Mouse (Mus musculus): ENCODE measurements around the gene Gns. TPM values are rescaled to one million over a fixed set of nuclear protein-coding genes. Genes with fewer than 3 reads are reported as not detected.
A peak's percentile ranks its signal among the peaks of the same experiment; 100 is the strongest.

The Gns gene
- total RNA-seq, 2 experiments from 2014 or later: 76.4 to 81.0 TPM

DNA sequence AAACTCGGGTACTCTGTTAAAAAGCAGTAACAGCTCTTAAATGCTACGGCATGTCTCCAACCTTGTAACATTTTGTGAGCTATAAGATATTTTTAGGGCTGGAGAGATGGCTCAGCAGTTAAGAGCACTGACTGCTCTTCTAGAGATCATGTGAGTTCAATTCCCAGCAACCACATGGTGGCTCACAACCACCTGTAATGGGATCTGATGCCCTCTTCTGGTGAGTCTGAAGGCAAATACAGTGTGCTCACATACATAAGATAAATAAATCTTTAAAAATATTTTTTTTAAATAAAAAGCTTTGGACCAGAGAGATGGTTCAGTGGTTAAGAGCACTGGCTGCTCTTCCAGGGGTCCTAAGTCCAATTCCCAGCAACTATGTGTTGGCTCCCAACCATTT is 4.5 kb upstream of the Gns start:
- no peak for DNase-seq (ENCODE audit: low spot score in 2 of 2)
- intact Hi-C loops (cut with DNase I): no loop called here

- no peak for DNase-seq (ENCODE audit: low spot score in 2 of 2)
- intact Hi-C loops (cut with DNase I): no loop called here
These were observed 1.7 kb upstream of the Gns start for GRCm38 (mm10) chr10:121363201-121363600.

DNA sequence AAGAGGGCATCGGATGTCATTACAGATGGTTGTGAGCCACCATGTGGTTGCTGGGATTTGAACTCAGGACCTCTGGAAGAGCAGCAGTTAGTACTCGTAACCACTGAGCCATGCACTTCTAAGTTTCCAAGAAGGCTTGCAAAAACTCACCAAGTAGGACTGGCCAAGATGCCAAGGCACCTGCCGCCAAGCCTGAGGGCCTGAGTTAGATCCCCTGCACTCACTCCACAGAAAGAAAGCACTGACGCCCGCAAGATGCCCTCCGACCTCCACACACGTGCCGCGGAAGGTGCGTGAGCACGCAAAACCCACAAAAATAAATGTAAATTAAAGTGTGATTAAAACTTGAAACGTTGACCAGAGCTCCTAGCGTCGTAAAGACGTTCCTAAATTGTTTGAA is 584 bp upstream of the Gns start:
- intact Hi-C loops (cut with DNase I): no loop called here
- DNase-seq (ENCODE audit: low spot score in 2 of 2): no peak

DNA sequence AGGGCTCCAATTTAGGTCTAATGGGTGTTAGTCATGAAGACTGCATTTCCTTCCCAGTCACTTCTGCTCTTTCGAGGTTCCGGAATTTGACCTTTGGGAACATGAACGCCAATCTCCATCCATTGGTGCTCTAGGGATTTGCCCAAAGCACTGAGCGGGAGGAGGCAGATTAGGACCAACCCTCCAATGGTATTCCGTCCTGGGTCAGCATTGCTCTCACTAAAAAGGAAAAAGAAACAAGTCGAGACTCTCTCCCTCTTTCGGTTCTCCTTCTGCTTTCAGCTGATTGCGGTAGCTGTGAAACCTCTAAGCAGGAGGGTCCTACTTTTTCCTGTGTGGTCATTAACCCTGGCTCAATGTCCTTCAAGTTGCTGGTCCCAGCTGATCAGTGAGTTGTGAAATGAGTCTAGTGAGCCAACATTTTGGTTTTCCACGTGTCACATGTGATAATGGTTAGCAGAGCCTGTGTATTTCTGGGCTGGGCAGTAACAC is 937 bp downstream of the Gns start:
- intact Hi-C loops (cut with DNase I): no loop called here
- DNase-seq (ENCODE audit: low spot score in 2 of 2): peak in 1 of 2 experiments; percentile 54

DNA sequence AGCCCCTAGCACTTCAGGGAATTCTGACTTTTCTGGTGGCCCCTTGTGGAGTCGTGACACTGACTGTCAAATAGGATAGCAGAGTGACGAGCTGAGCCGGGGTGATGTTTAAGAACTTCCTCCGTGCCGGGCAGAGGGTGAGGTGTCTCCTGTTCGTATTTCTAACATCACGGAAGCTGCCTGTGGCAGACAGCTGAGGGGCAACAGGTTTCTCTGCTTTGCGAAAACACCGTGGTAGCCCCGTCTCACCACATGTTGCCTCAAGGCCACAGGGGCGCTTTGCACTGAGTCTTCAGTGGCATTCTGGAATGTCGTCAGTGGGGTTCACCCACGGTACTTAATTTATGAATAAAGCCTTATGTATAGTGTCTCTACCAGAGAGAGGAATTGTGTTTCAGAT is 2.4 kb downstream of the Gns start:
- intact Hi-C loops (cut with DNase I): no loop called here

GRCm38 (mm10) chr10:121367780-121368179 is 2.9 kb downstream of the Gns start:
- DNase-seq (ENCODE audit: low spot score in 2 of 2): no peak
- intact Hi-C loops (cut with DNase I): no loop called here

More for the DNA sequence above, 2.4 kb downstream of the Gns start:
- no peak for DNase-seq (ENCODE audit: low spot score in 2 of 2)

- DNase-seq (ENCODE audit: low spot score in 2 of 2): no peak
- intact Hi-C loops (cut with DNase I): no loop called here
These were observed 4.0 kb downstream of the Gns start for GRCm38 (mm10) chr10:121368783-121369465.

DNA sequence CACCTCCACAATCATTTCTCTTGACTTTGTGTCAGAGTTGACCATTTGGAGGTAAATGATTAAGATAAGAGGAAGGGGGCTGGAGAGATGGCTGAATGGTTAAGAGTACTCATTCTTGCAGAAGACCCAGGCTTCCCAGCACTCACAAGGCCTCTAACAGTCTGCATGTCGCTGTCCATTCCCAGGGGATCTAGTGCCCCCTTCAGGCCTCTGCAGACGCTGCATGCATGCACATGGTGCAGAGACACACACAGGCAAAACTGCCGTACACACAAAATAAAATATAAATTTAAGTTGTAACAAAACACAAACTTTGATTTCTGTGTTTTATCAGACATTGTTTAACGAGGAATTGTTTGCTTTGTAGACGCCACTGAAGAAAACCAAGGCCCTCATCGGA is 5.9 kb downstream of the Gns start:
- intact Hi-C loops (cut with DNase I): no loop called here
- no peak for DNase-seq (ENCODE audit: low spot score in 2 of 2)

GRCm38 (mm10) chr10:121374013-121374412 is 9.1 kb downstream of the Gns start:
- intact Hi-C loops (cut with DNase I): no loop called here
- no peak for DNase-seq (ENCODE audit: low spot score in 2 of 2)

GRCm38 (mm10) chr10:121374693-121375620 is 10.1 kb downstream of the Gns start:
- peak; percentile 32 to 81 for DNase-seq (ENCODE audit: low spot score in 2 of 2)
- intact Hi-C loops (cut with DNase I): no loop called here

GRCm38 (mm10) chr10:121375649-121376493 is 11.0 kb downstream of the Gns start:
- DNase-seq (ENCODE audit: low spot score in 2 of 2): no peak
- intact Hi-C loops (cut with DNase I): no loop called here

DNA sequence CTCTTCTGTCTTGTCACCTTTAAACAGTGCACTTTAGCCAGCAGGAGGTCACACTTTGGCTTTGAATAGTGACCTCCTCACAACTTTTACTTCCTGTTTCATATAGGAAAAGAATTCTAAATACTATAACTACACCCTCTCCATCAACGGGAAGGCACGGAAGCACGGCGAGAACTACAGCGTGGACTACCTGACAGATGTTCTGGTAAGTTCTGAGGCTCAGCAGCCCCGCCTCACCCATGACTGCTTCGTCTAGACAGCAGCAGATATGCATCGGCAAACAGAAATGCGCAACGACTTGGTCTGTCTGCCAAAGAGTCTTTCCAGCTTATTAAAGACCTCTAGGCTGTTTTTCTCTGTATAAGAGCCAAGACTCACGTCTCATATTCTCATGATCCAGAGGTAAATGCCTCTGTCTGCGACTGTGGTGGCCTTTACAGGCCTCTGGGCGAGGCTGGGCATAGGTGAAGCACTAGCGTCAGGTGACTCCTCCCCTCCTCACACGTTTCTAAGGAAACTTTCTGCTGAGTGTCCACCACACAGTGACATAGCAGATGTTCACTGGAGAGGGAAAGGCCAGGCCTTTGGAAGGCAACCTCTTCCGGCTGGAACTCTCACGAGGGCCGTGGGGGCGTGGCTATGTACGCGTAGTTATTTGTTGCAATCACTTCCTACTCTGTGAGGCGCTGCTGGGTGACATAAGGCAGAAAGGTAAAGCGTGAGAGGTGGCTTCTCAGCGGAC is 11.8 kb downstream of the Gns start:
- DNase-seq (ENCODE audit: low spot score in 2 of 2): no peak
- intact Hi-C loops (cut with DNase I): no loop called here

- intact Hi-C loops (cut with DNase I): no loop called here
- no peak for DNase-seq (ENCODE audit: low spot score in 2 of 2)
These were observed 14.5 kb downstream of the Gns start for GRCm38 (mm10) chr10:121379387-121379786.

DNA sequence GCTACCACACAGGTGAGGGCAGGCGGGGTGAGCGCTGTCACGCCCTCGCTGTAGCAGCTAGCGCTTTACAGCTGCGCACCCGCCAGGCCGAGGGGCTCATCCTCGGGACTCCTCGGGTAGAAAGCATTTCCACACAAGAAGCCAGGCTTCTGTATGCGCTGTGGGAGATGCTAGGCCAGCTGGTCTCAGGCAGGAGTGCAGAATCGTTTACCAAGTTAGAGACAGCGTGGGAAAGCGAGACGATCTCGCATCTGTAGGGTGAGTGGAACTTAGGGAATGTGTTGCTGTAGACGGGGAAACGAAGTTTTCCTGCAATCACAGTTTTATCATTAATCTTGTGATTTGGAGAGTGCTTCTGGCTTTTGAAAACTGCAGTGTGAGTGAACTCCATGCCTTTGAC is 16.4 kb downstream of the Gns start:
- intact Hi-C loops (cut with DNase I): no loop called here
- DNase-seq (ENCODE audit: low spot score in 2 of 2): peak in 1 of 2 experiments; percentile 30

GRCm38 (mm10) chr10:121384710-121385109 is 19.8 kb downstream of the Gns start:
- intact Hi-C loops (cut with DNase I): no loop called here
- no peak for DNase-seq (ENCODE audit: low spot score in 2 of 2)

GRCm38 (mm10) chr10:121385695-121386094 is 20.8 kb downstream of the Gns start:
- no peak for DNase-seq (ENCODE audit: low spot score in 2 of 2)
- intact Hi-C loops (cut with DNase I): no loop called here

DNA sequence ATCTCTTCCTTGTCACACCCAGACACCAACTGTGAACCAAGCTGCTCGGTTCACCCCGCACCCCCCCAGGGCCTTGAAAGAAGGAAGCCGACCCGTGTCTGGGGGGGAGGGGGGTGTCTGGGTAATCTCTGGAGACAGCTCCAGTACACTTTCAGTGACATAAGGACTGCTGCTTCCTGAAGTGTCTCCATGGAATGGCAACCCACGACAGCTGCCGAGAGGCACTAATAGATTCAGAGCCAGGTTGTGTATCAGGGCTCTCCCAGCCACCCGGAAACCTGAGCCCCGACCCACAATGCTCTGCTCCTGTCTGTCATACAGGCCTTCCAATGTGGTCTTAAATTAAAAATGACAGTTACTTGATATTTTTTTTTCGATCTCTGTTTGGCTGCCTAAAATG is 21.5 kb downstream of the Gns start:
- intact Hi-C loops (cut with DNase I): no loop called here
- DNase-seq (ENCODE audit: low spot score in 2 of 2): no peak

DNA sequence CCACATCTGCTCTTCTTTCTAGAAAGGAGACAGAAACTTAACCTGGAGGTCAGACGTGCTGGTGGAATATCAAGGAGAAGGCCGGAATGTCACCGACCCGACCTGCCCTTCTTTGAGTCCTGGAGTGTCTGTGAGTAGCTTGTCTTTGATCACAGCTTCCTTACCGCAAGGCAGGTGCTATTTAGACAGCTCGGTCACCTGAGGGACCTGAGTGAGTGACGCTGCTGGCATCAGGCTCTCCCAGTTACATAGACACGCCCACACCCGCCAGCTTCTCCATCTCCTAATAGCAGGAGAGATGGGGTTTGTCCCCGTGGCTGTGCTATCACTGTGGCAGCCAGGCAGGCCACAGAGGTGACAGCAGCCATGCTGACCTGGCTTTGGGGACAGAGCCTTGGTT is 25.7 kb downstream of the Gns start:
- intact Hi-C loops (cut with DNase I): no loop called here
- no peak for DNase-seq (ENCODE audit: low spot score in 2 of 2)

- intact Hi-C loops (cut with DNase I): no loop called here
These were observed 27.0 kb downstream of the Gns start for GRCm38 (mm10) chr10:121391901-121392300.

More at GRCm38 (mm10) chr10:121391901-121392300, 27.0 kb downstream of the Gns start:
- no peak for DNase-seq (ENCODE audit: low spot score in 2 of 2)

Measured in left cerebral cortex, postnatal 14 days (tissue).